Mouse (Mus musculus) kidney, adult 2 months (tissue): ENCODE measurements around the gene Atp8a1.

Experiments
- CTCF ChIP-seq: fragments of 200-500 bp; conservative IDR thresholded peaks from 2 replicates; pipeline ENCODE4 v1.5.1; 2011; ENCODE audit warnings: low read depth, mild to moderate bottlenecking, control low read depth, low read length, moderate library complexity, mixed read lengths; ENCODE audit not compliant: insufficient read depth, insufficient read length
- POLR2A ChIP-seq: fragments of 200-500 bp; IDR thresholded peaks from one replicate; pipeline ENCODE4 v1.6.1; 2011; ENCODE audit warnings: low read depth, low read length, control low read depth

DNA sequence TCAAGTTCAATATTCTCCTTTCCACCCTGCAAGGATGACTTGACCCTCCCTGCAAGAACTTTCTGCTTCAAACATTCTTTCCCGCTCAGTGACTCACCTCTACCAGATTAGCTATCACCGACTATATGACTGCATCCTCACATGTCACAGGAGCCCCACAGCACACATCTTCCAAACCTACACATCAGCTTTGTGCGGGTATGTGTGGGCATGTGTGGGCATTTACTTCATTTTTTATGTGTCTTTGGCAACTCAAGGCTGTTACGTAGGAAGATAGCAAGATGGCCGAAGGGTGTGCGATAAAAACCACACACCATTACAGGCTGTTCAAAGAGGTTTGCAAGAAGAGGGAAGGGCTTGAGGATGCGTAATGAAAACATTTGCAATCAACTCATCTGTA, 145.6 kb downstream of the Atp8a1 start:
- TF ChIP-seq POLR2A (no peak), CTCF (no peak)
